Mouse (Mus musculus): ENCODE results near the gene Capsl. TPM values are rescaled to one million over a fixed set of nuclear protein-coding genes. Genes with fewer than 3 reads are reported as not detected.

Capsl gene
- polyA plus RNA-seq, 1 experiment from 2014 or later = 1.5 TPM

DNA sequence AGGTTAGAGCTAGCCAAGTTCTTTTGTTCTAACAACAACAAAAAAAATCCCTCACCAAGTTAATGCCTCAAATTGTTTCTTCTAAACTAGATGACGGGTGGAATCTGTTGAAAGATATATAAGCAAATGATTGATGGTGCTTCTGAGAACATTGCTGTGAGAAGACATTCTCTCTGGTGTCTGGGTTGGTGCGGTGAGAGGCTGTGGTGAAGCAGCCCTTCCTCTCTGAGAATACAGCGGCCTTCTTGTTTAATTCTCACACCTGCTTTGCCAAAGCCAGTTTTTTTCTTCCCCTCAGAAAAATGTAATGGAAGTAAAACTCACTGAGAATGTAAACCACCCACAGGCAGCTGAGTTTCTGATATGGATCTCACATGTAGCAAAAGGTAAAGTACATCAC, 36.3 kb downstream of the Capsl start:
- Histone ChIP-seq H3K4me3 (replicated peaks) (no peak overlapping the region), H3K4me1 (no peaks in the 10 kb centered on the region), H3K9me3 (replicated peaks) (no peaks in the 10 kb centered on the region), H3K4me2 (no peak overlapping the region), H3K27ac (no peak overlapping the region), H3K27me3 (no peaks in the 10 kb centered on the region), H3K36me3 (no peaks in the 10 kb centered on the region), H3K9ac (no peak overlapping the region)
- WGBS = 56% methylated on average over 3 of the region's 3 CpGs
- no peak for ATAC-seq (replicated peaks; ENCODE audit: low FRiP score)

GRCm38 (mm10) chr15:9472618-9473017, 36.8 kb downstream of the Capsl start:
- Histone ChIP-seq H3K4me2 (no peak overlapping the region), H3K36me3 (no peaks in the 10 kb centered on the region), H3K4me3 (replicated peaks) (no peak overlapping the region), H3K27ac (no peak overlapping the region), H3K9me3 (replicated peaks) (no peaks in the 10 kb centered on the region), H3K27me3 (no peaks in the 10 kb centered on the region), H3K9ac (no peak overlapping the region), H3K4me1 (no peaks in the 10 kb centered on the region)
- 72% methylated on average over 3 of the region's 3 CpGs for WGBS
- ATAC-seq (replicated peaks; ENCODE audit: low FRiP score) = 0 out of 2 replicates have a peak, but pooled peaks have one; percentile 15

DNA sequence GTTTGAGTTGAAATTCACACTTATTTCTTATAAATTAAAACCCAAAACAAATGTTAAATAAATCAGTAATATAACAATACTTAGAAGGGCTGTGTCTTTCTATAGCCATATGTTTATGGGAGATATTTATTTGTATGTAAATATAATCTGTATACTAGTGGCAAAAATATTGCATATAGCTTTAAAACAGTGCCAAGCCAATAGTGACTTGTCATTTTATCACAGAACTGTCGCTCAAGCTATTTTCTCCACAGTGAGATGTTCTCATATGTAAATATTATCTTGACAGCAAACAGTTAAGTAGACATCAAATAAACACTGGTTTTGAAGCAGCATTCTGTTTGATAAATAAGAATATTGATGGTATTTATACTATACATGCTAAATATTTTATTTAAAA, 37.4 kb downstream of the Capsl start:
- Histone ChIP-seq H3K9me3 (replicated peaks) (no peaks in the 10 kb centered on the region), H3K4me1 (no peaks in the 10 kb centered on the region), H3K36me3 (no peaks in the 10 kb centered on the region), H3K27ac (no peak overlapping the region), H3K4me3 (replicated peaks) (no peak overlapping the region), H3K27me3 (no peaks in the 10 kb centered on the region), H3K9ac (no peak overlapping the region), H3K4me2 (no peak overlapping the region)
- ATAC-seq (replicated peaks; ENCODE audit: low FRiP score) = no peak
- 91% methylated on average over 1 of the region's 1 CpGs for WGBS

GRCm38 (mm10) chr15:9489417-9490118, 53.7 kb downstream of the Capsl start:
- no peak overlapping the region for H3K4me2 ChIP-seq
- WGBS = 79% methylated on average over 2 of the region's 2 CpGs
- ATAC-seq (replicated peaks; ENCODE audit: low FRiP score) = no peak
- no peaks in the 10 kb centered on the region for H3K4me1 ChIP-seq
- no peak overlapping the region for H3K9ac ChIP-seq
- H3K36me3 ChIP-seq = no peaks in the 10 kb centered on the region
- H3K27ac ChIP-seq = no peak overlapping the region
- H3K27me3 ChIP-seq = no peaks in the 10 kb centered on the region
- H3K9me3 ChIP-seq (replicated peaks) = no peaks in the 10 kb centered on the region
- no peak overlapping the region for H3K4me3 ChIP-seq (replicated peaks)

- H3K27me3 ChIP-seq = no peaks in the 10 kb centered on the region
- no peak overlapping the region for H3K4me2 ChIP-seq
- H3K9ac ChIP-seq = no peak overlapping the region
- no peaks in the 10 kb centered on the region for H3K4me1 ChIP-seq
- WGBS = 67% methylated on average over 3 of the region's 3 CpGs
- no peaks in the 10 kb centered on the region for H3K36me3 ChIP-seq
- no peaks in the 10 kb centered on the region for H3K9me3 ChIP-seq (replicated peaks)
- ATAC-seq (replicated peaks; ENCODE audit: low FRiP score) = no peak
- no peak overlapping the region for H3K4me3 ChIP-seq (replicated peaks)
- H3K27ac ChIP-seq = no peak overlapping the region
These were observed 56.2 kb downstream of the Capsl start for GRCm38 (mm10) chr15:9492077-9492476.

Other genes starting within 250 kb of the Capsl start
- gene Ugt3a1, start 159.1 kb upstream of the Capsl start, polyA plus RNA-seq (2015; fragmentation: Nextera tagmentation; extraction: Ambion mirVana) = 0.13 and 0.17 TPM in 2 replicates
- 0.06 and 0.39 TPM in 2 replicates for gene Ugt3a2, start 100.5 kb upstream of the Capsl start, polyA plus RNA-seq (2015; fragmentation: Nextera tagmentation; extraction: Ambion mirVana)
- 0.04 and 0.25 TPM in 2 replicates for gene Il7r, start 94.1 kb downstream of the Capsl start, polyA plus RNA-seq (2015; fragmentation: Nextera tagmentation; extraction: Ambion mirVana)